Mouse (Mus musculus) hindbrain, embryonic 12.5 days (tissue): ENCODE data around the gene Krtap5-5. TPM values are rescaled to one million over a fixed set of nuclear protein-coding genes. Genes with fewer than 3 reads are reported as not detected.

ENCODE experiments used
- ATAC-seq: fragments of 200-750 bp; cut with Nextera tagmentation; 2 replicates; pipeline ENCODE4 v1.8.0; 2017; ENCODE audit warnings: moderate TSS enrichment; ENCODE audit not compliant: low FRiP score
- H3K27ac ChIP-seq: fragments of 300-500 bp; sonication (generic); 2 replicates; pipeline ENCODE4 v1.5.1; 2016; ENCODE audit warnings: mild to moderate bottlenecking
- H3K27me3 ChIP-seq: fragments of 300-500 bp; sonication (generic); 2 replicates; pipeline ENCODE4 v1.6.1; 2016; ENCODE audit warnings: mild to moderate bottlenecking
- H3K36me3 ChIP-seq: fragments of 300-500 bp; sonication (generic); 2 replicates; pipeline ENCODE4 v1.6.1; 2016; ENCODE audit warnings: mild to moderate bottlenecking
- H3K4me1 ChIP-seq: fragments of 300-500 bp; sonication (generic); 2 replicates; pipeline ENCODE4 v1.6.1; 2016
- H3K4me2 ChIP-seq: fragments of 300-500 bp; sonication (generic); replicated peaks from 2 replicates; pipeline ENCODE4 v1.6.1; 2016; ENCODE audit warnings: mild to moderate bottlenecking
- H3K4me3 ChIP-seq: fragments of 300-500 bp; sonication (generic); 2 replicates; pipeline ENCODE4 v1.5.1; 2016; ENCODE audit warnings: mild to moderate bottlenecking
- H3K9ac ChIP-seq: fragments of 300-500 bp; sonication (generic); 2 replicates; pipeline ENCODE4 v1.6.1; 2016; ENCODE audit warnings: mild to moderate bottlenecking, moderate library complexity
- H3K9me3 ChIP-seq: fragments of 300-500 bp; sonication (generic); replicated peaks from 2 replicates; pipeline ENCODE4 v1.6.1; 2016; ENCODE audit warnings: mild to moderate bottlenecking
- whole genome bisulfite sequencing: fragments of 180-500 bp; shearing (Covaris S2); methylation state at CpG from one replicate; pipeline ENCODE4 v1.1.7; 2016; 5-methylcytosine and 5-hydroxymethylcytosine counted together
- polyA plus RNA-seq: library from polyadenylated mRNA; unstranded; fragments of >200 nt; fragmentation: Nextera tagmentation; extraction: Ambion mirVana; gene quantifications from 2 replicates; pipeline ENCODE4 v1.2.1, GENCODE M21; 2016

Krtap5-5 gene
- polyA plus RNA-seq, 1 experiment from 2014 or later: not detected

- Histone ChIP-seq H3K4me2 (no peak overlapping the region), H3K27ac (no peak overlapping the region), H3K9ac (no peak overlapping the region), H3K4me3 (no peak overlapping the region), H3K4me1 (no peaks in the 10 kb centered on the region), H3K9me3 (no peaks in the 10 kb centered on the region), H3K27me3 (peaks cover 3% of the 10 kb centered on the region; the same call in 1 of the 2 replicates), H3K36me3 (no peaks in the 10 kb centered on the region)
- ATAC-seq: no peak
Measured at GRCm38 (mm10) chr7:142205488-142205887, 24.3 kb downstream of the Krtap5-5 start.

DNA sequence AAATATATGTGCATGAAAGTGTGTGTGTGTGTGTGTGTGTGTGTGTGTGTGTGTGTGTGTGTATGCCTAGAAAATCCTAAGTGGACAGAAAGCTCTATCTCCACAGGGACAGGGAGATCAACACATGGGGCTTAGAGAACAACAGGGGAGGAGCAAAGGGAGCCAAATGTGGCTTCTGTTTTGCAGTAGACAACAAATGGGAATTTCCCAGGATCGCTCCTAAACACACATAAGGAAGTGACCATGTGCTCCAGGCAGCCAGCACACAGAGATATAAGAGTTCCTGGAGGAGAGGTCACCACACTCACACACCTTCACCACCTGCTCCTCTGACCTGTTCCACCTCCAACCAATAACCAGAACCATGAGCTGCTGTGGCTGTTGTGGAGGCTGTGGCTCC is 28.7 kb downstream of the Krtap5-5 start, which contains the start of gene Krtap5-3:
Krtap5-3 (plus strand) TSS at position 301 of the 400 bp plus-strand sequence.
- H3K36me3 ChIP-seq: no peaks in the 10 kb centered on the region
- H3K27me3 ChIP-seq: peaks cover 3% of the 10 kb centered on the region; the same call in 1 of the 2 replicates
- H3K4me2 ChIP-seq: no peak within 1 kb of the TSS
- no peaks in the 10 kb centered on the region for H3K9me3 ChIP-seq
- no peak for ATAC-seq
- no peaks in the 10 kb centered on the region for H3K4me1 ChIP-seq
- H3K27ac ChIP-seq: no peak within 1 kb of the TSS
- WGBS: 72% methylated on average over 1 of the region's 1 CpGs
- H3K9ac ChIP-seq: no peak within 1 kb of the TSS
- H3K4me3 ChIP-seq: no peak within 1 kb of the TSS

GRCm38 (mm10) chr7:142198748-142199147 is 31.0 kb downstream of the Krtap5-5 start:
- ATAC-seq: no peak
- Histone ChIP-seq H3K9ac (no peak overlapping the region), H3K9me3 (no peaks in the 10 kb centered on the region), H3K4me1 (no peaks in the 10 kb centered on the region), H3K36me3 (no peaks in the 10 kb centered on the region), H3K27me3 (peaks cover 3% of the 10 kb centered on the region; the same call in 1 of the 2 replicates), H3K4me2 (no peak overlapping the region), H3K27ac (no peak overlapping the region), H3K4me3 (no peak overlapping the region)
- 74% methylated on average over 2 of the region's 2 CpGs for WGBS

DNA sequence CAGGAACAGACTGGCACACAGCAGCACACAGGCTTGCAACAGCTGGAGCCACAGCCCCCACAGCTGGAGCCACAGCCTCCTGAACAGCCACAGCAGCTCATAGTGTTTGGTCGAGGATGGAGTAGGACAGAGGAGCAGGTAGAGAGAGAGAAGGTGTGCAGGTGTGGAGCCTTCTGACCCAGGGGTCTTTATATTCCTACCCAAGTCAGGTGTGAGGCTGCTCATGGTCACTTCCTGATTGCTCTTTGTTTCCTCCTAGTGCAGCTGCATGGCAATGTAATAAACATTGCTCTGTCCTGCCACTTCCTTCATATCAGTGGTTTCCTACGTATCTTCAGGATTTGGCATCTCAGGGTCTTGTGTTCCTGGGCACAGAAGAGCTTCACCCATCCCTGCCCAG is 39.5 kb downstream of the Krtap5-5 start, which contains the start of gene Gm10153:
Gm10153 (minus strand) TSS at position 101 of the 400 bp plus-strand sequence.
- Histone ChIP-seq H3K4me2 (no peak within 1 kb of the TSS), H3K27me3 (0 out of 2 replicates have a peak, but pooled peaks cover 3% of the 10 kb centered on the region), H3K4me1 (no peaks in the 10 kb centered on the region), H3K27ac (no peak within 1 kb of the TSS), H3K4me3 (no peak within 1 kb of the TSS), H3K9me3 (no peaks in the 10 kb centered on the region), H3K9ac (no peak within 1 kb of the TSS), H3K36me3 (no peaks in the 10 kb centered on the region)
- no peak for ATAC-seq
- WGBS: 37% methylated on average over 2 of the region's 2 CpGs

DNA sequence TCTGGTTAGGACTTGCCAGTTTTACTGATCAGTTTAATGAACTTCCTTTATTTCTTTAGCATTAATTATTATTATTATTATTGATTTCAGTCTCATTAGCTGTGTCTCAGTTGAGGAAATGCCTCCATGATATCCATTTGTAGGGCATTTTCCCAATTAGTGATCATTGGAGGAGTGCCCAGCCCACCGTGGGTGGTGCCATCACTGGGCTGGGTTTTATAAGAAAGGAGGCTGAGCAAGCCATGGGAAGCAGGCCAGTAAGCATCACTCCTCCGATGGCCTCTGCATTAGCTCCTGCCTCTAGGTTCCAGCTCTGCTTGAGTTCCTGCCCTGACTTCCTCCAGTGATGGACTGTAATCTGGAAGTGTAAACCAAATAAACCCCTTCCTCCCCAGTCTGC is 41.6 kb downstream of the Krtap5-5 start:
- Histone ChIP-seq H3K9ac (no peak overlapping the region), H3K4me2 (no peak overlapping the region), H3K27me3 (0 out of 2 replicates have a peak, but pooled peaks cover 3% of the 10 kb centered on the region), H3K9me3 (no peaks in the 10 kb centered on the region), H3K27ac (no peak overlapping the region), H3K36me3 (no peaks in the 10 kb centered on the region), H3K4me3 (no peak overlapping the region), H3K4me1 (no peaks in the 10 kb centered on the region)
- no peak for ATAC-seq
- WGBS: 80% methylated on average over 2 of the region's 2 CpGs

GRCm38 (mm10) chr7:142181021-142181420 is 48.8 kb downstream of the Krtap5-5 start:
- no peak overlapping the region for H3K4me3 ChIP-seq
- ATAC-seq: no peak
- WGBS: 56% methylated on average over 1 of the region's 1 CpGs

More at GRCm38 (mm10) chr7:142181021-142181420, 48.8 kb downstream of the Krtap5-5 start:
- no peak overlapping the region for H3K4me2 ChIP-seq
- no peaks in the 10 kb centered on the region for H3K36me3 ChIP-seq
- H3K4me1 ChIP-seq: no peaks in the 10 kb centered on the region
- no peak overlapping the region for H3K27ac ChIP-seq
- H3K9ac ChIP-seq: no peak overlapping the region
- no peaks in the 10 kb centered on the region for H3K27me3 ChIP-seq
- no peaks in the 10 kb centered on the region for H3K9me3 ChIP-seq

Other genes starting within 250 kb of the Krtap5-5 start
- gene Mob2, start 168.9 kb downstream of the Krtap5-5 start, polyA plus RNA-seq: 48.0 and 48.8 TPM in 2 replicates
- 49.1 and 53.8 TPM in 2 replicates for gene Dusp8, start 134.1 kb downstream of the Krtap5-5 start, polyA plus RNA-seq
- gene Gm45618, start 109.2 kb downstream of the Krtap5-5 start, polyA plus RNA-seq: not detected in 2 replicates
- gene Gm39115, start 93.9 kb downstream of the Krtap5-5 start, polyA plus RNA-seq: not detected in 2 replicates
- gene Gm45337, start 85.4 kb downstream of the Krtap5-5 start, polyA plus RNA-seq: not detected in 2 replicates
- not detected in 2 replicates for gene Gm29735, start 72.9 kb downstream of the Krtap5-5 start, polyA plus RNA-seq
- not detected in 2 replicates for gene Gm4553, start 64.2 kb downstream of the Krtap5-5 start, polyA plus RNA-seq
- gene Krtap5-2, start 54.0 kb downstream of the Krtap5-5 start, polyA plus RNA-seq: not detected in 2 replicates
- gene Gm10153, start 39.6 kb downstream of the Krtap5-5 start, polyA plus RNA-seq: not detected in 2 replicates
- not detected in 2 replicates for gene Krtap5-3, start 28.6 kb downstream of the Krtap5-5 start, polyA plus RNA-seq
- not detected in 2 replicates for gene Gm7579, start 18.1 kb downstream of the Krtap5-5 start, polyA plus RNA-seq
- not detected in 2 replicates for gene Gm40460, start 11.1 kb upstream of the Krtap5-5 start, polyA plus RNA-seq
- gene Gm2431, start 28.4 kb upstream of the Krtap5-5 start, polyA plus RNA-seq: not detected in 2 replicates
- gene Gm4559, start 44.4 kb upstream of the Krtap5-5 start, polyA plus RNA-seq: not detected in 2 replicates
- gene Krtap5-1, start 67.1 kb upstream of the Krtap5-5 start, polyA plus RNA-seq: not detected in 2 replicates
- not detected in 2 replicates for gene Krtap5-4, start 73.6 kb upstream of the Krtap5-5 start, polyA plus RNA-seq
- gene Ifitm10, start 143.8 kb upstream of the Krtap5-5 start, polyA plus RNA-seq: 0.82 and 1.3 TPM in 2 replicates
- not detected in 2 replicates for gene Gm49369, start 152.7 kb upstream of the Krtap5-5 start, polyA plus RNA-seq
- 213 and 215 TPM in 2 replicates for gene Ctsd, start 158.1 kb upstream of the Krtap5-5 start, polyA plus RNA-seq
- 0.30 TPM in 1 of 2 replicates, not detected in the other for gene Syt8, start 204.9 kb upstream of the Krtap5-5 start, polyA plus RNA-seq
- gene Tnni2, start 211.8 kb upstream of the Krtap5-5 start, polyA plus RNA-seq: 1.9 and 3.6 TPM in 2 replicates
- gene Lsp1, start 230.8 kb upstream of the Krtap5-5 start, polyA plus RNA-seq: 9.6 and 14.4 TPM in 2 replicates